Mouse (Mus musculus): Measurements from ENCODE around the gene Ostn. TPM values are rescaled to one million over a fixed set of nuclear protein-coding genes. Genes with fewer than 3 reads are reported as not detected.

Gene Ostn
- polyA plus RNA-seq (2017; shearing (Covaris generic)): not detected

GRCm38 (mm10) chr16:27307189-27307588 lies at the start of gene Ostn:
Gene Ostn (plus strand): TSS chr16:27307489.

GRCm38 (mm10) chr16:27370191-27370590 lies 62.9 kb downstream of the Ostn start, which contains the start of gene Uts2b:
Gene Uts2b (minus strand): TSS chr16:27370239.

GRCm38 (mm10) chr16:27388761-27389451 lies 81.6 kb downstream of the Ostn start, which contains the start of gene Ccdc50:
Gene Ccdc50 (plus strand): TSS chr16:27388869.

Other genes with a start within 250 kb of the Ostn start
- not detected for gene Uts2b, start 62.8 kb downstream of the Ostn start, polyA plus RNA-seq (2017; shearing (Covaris generic))
- 51.8 TPM for gene Ccdc50, start 81.4 kb downstream of the Ostn start, polyA plus RNA-seq (2017; shearing (Covaris generic))

All from inflammation-experienced regulatory T-cells, adult 16 weeks (primary cell).